Mouse (Mus musculus) adrenal gland (tissue): ENCODE data around the gene Gpam.

ENCODE experiments used
- intact Hi-C: fragments of 180-260 bp; cut with DNase I; formaldehyde crosslinking; loops from one replicate; pipeline ENCODE4 v1.15.1; 2025

Gpam gene

DNA sequence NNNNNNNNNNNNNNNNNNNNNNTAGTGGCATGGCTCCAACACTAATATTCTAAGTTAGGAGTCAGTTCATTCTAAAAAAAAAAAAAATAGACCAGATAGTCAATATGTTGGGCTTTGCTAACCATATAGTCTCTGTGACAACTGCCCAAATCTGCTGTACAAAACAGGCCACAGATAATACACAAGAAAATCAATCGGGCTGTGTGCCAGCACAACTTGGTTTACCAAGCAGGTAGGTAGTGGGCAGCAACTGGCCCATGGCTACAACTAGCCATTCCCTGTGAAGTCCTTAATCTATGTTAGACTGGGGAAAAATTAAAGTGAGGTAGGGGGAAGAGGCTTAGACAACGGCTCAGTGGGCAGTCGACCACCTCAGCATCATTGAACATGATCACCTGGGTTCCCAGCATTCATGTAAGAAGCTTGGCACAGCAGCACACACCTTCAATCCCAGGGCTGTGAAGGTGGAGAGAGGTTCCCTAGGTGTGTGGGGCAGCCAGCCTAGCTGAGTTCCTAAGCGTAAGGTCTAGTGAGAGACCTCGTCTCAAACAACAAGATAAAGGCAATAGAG, 12.1 kb downstream of the Gpam start:
- intact Hi-C loops = no loop called here

DNA sequence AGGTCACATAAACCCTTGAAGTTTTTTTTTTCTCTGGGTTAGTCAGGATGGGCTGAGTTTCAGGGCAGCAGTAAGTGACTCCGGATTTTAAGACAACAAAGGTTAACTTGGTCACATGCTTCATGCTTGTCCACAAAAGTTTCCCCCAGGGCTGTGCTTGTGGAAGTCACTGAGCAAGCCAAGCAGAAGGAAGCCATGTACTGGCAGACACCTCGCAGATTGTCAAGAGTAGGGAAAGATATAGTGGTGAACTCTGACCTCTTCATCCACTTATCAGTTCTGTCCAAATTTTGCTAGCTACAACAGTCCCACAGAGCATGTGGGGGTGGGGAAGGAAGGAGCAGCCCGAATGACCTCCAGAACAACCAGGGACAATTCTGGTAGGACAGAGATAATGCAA, 19.1 kb downstream of the Gpam start:
- intact Hi-C loops = loop anchor here (10.0 kb wide), 1 partner anchor 87 kb away; no protein-coding TSS in a partner anchor

DNA sequence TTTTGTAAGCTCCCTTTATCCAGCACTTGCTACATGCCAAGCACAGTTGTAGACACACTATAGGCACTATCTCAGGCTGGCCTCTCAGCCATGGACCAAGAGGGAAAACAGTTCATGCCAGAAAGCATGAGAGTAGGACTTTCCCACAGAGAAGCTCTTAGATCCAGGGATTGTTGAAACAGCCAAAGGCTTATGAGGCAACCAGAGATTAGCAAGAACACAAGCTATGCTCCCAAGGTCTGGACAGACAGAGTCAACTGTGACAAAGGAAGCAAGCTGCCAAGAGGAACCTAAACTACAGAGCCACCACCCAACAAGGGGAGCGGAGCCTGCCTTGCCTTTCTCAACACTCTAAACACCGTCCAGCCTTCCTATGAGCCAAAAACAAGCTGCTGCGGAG, 21.1 kb downstream of the Gpam start:
- intact Hi-C loops = loop anchor here (10.0 kb wide), 1 partner anchor 89 kb away; no protein-coding TSS in a partner anchor

DNA sequence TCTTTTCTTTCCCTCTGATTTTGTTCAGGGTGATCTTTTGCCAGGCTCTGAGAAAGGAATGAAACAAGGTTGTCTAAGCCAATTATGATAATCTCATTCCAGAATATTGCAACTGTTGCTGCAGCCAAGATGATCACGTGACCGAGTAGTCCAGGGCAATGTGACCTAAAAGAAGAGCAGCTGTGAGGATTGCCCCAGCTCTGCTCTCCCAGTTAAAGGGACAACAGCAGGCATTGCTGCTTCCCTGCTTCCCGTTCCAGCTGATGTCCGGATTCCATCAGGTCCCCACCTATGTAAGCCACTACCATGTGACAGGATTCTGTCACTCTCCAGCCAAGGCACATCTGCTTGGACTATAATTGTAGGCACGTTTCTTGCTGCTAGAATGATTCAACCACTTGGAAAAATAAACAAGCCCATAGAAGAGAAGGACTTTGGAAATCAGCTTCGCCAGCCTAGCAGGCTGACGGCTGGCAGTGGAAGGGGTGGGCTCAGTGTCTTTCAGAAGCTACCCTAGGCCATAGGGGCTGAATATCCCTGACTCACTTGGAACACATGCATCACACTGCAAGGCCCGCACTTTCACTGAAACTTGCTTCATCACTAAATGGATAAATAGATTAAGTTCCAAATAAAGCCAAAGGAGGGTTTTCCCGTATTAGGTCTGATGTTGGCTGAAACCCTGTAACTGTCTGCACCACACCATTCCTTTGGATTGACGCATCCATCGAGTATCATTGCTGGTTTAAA, 23.8 kb downstream of the Gpam start:
- intact Hi-C loops = loop anchor here (5.0 to 10.0 kb wide), 2 partner anchors 34 to 92 kb away; no protein-coding TSS in a partner anchor

DNA sequence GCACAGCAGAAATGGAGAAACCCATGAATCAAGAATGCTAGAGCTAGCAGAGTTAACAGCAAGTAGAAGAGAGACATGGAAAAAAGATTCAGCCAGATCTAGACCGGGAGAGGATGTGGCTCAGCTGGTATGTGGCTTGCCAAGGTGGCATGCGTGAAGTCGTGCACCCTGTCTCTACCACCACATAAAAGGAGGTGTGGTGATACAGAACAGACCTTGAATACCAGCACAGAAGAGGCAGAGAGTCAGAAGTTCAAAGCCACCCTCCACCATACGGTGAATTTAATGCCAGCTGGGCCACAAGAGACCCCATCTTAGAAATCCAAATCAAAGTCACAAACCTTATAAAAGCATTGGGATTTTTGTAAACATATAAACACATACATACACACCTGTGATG, 25.4 kb downstream of the Gpam start:
- intact Hi-C loops = loop anchor here (5.0 to 10.0 kb wide), 2 partner anchors 36 to 93 kb away; no protein-coding TSS in a partner anchor

DNA sequence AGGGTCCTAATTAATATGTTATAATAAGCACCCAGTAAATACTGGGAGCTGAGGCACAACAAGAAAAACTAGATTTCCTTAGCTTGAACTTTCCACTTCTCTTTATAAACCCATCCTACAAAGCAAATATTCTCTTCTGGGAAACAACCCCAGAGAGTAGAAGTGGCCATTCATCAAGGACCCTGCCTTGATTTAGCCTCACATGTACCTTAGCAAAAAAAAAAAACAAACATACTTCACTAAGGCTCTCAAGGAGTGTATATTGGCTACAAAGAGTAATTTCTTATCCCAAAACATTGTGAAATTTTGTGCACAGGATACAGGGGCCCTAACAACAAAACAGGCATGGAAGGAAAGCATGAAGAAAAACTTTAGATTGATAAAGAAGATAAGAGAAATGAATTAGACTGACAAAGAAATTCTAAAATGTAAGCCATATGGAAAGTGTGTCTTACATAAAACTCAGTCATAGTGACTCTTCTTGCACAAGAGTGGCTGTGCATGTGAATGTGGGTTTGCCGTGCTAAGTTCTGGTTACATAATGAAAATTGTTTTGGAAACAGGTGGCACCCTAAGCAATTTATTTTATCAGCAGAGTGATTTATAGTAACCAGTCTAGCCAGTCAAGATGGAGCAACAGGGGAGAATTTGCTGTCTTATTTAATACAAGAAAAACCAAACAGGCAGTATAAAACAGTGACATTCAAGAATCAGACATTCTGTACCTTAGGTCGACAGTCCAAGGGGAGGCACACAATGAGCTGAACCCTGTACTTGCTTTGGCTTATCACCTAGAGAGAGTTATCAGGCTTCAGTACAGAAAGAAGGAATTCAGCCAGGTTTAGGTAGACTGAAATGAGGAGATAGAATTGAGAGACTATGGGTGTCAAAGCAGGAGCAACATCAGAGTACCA, 26.6 kb downstream of the Gpam start:
- intact Hi-C loops = loop anchor here (5.0 to 10.0 kb wide), 2 partner anchors 37 to 94 kb away; no protein-coding TSS in a partner anchor

DNA sequence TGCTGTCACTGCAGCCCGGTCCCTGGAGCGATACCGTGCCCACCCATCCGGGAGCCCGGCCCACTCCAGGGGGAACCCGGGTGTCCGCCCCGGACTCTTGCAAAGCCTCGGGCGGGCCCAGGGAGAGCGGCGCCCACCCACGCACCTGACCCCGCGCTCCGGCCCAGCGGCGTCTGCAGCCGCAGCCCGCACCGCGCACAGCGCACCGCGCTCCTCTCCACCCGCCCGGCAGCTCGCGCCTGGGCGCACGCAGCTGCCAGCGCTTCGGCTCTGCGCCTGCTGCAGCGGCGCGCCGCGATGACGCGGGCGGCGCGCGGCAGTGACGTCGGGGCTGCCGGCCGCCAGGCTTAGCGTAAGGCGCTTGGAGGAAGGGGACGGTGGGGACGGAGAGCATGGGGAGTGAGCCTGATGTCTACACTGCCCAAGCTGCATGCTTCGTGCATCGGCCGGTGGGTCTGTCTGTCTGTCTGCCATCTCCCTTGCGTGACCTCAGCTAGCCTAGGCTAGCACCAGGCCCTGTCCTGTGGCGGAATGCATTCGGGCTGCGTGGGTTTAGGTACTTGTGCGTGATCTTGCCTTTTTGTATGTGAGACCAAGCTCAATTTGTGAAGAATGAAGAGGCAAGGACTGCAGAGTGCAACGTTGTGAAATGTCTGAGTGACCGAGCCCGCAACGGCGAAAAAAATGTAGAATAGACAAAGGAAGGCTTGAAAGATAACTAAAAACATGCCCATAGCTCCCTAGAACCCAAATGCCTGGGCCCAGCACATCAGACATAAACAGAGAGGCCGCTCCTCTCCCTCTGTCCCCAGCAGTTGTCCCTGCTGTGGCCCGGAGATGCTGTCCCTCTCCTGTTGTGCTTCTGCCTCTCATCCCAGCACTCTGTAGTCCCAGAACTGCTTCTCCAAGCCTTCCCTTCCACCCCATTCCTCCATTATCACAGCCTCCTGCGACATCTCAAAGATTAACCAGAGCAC, 27.6 kb downstream of the Gpam start:
- intact Hi-C loops = loop anchor here (5.0 to 10.0 kb wide), 2 partner anchors 38 to 95 kb away; no protein-coding TSS in a partner anchor

DNA sequence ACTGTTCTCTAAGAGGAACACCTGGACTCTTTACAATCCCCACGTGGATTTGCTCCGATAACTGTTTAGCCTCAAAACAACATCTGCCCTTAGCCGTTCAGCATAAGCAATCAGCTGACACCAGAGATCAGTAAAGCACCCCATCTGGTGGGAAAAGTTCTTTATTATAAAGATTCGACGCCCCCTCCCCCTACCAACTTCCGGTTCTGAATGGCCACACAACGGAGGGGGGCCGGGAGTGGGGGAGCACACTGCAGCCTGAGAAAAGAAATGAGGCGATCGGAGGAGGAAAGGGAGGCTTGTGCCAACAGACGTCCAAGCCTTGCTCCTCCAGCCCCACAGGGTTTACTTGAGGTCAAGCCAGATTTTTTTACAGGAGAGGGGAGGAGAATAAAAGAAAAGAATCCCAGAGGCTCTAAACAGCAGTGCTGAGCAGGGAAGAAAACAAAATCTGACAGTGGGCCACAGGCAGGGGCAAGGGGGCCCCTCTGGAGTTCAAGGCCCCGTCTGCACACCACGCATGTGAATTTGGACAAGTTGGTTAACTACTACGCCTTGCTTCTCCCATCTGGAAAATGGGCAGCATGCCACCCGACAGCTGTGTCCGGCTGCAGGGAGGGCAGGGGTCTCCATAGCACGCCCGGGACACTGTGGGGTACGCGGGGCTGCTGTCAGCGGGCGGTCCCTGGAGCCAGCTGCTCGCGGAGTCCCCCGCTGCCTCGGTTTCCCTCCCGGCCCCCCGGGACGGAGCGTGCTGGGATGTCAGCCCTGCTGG, 28.4 kb downstream of the Gpam start:
- intact Hi-C loops = no loop called here

DNA sequence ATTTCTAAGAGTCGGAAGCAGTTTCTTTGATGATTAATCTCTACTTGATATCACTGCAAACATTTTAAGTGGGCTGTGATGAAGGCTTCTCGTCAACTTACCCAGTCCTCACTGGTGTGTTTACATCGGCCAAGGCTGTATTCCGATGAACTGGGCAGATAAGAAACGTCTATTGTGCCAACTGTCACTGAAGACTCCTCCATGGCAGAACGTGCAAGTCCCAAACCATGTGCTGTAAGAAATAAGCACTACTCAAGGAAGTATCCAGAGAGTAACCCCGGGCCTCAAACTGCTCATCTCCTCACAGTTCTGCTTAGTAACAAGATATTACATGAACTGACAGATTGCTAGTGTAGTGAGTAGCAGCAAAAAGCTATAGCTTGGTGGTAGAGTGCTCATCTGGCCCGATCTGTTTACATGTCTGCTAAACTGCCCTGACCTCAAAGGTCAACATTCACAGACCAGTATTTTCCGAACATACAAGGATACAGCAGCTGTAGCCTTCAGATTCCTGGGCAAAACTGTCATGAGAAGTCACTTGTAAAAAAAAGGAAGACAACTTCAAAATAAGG, 29.6 kb downstream of the Gpam start:
- intact Hi-C loops = no loop called here

DNA sequence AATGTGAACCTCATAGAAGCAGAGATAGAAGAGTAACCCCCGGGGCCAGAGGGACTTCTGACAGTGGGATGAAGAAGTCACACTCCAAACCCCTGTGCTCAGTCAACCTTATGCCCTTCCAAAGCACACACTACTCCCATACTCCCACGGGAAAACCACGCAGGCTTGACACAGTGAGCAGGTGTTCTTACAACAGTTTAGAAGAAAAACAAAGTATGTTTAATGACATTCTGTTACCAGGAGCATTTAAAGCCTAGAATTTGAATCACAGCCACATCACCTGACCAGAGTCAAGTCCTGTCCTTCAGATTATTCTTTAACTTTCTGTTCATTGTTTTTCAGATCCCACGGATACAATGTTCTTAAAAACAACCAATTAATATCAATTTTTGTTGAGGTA, 30.4 kb downstream of the Gpam start:
- intact Hi-C loops = no loop called here

DNA sequence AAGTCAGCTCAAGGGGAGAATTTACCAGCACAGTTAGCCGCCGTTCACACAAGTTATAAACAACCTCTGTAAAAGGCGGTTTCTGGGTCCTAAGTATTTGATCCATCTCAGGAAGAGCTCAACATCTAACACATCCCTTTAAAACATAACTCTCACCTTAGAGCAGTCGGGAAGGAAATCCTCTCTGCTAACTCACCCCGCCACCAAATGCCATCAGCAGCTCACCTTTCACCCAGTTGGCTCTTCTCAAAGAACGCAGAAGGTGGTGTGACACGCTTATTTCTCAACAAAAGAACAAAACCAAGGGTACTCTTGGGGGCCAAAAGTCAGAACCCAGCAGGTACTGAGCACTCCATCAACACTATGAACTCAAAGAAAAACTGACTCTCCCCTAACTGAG, 31.5 kb downstream of the Gpam start:
- intact Hi-C loops = no loop called here

DNA sequence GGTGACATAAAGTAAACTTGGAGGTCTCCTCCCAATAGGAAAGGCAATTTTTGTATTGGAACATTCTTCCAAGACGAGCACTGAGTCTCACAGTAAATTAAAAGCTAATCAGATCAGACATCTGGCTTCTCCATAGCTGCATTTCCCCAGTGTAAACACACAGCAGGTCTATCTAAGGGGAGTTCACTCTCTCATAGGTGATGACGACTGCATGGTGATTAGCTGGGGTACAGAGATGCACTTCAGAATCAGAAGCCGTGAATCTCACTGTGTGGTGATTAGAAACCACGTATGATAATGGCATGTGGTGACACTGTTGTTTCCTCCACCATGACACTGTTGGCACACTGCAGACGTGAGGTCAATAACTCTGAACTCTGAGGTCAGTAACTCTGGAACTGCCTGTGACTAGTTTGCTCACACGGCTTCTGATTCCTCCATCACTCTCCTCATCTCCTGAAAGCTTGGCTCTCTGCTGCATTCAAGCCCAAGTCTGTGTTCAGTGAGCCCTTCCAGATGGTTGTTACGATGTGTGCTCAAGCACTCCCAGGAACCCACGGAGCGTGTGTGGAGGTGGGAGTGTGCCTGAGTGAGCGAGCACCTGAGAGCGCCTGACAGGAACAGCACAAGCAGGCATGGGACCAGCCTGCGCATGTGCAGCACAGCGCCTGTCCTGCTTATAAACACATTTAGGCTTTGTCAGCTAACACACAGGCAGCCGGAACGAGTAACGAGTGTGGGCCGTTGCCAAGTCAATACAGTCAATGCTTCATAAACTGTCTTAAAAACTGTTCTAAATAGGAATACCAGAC, 35.2 kb downstream of the Gpam start:
- intact Hi-C loops = no loop called here

DNA sequence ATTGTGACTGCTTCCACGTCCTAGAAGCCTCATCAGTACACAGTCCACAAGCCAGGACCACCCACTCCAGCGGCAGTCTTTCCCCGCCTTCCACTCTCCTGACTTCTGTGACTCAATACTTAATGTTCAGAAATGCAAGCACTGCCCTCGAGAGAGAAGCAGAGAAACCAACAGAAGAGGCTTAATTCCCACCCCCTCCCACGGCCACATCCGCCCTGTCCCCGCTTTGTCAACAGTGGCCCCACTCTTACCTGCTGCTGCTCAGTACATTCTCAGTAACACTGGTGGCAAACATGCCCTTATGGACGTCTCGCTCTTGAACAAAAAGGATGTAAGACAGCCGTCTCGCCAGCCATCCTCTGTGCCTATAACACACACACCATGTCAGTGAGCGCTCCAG, 36.2 kb downstream of the Gpam start:
- intact Hi-C loops = no loop called here

DNA sequence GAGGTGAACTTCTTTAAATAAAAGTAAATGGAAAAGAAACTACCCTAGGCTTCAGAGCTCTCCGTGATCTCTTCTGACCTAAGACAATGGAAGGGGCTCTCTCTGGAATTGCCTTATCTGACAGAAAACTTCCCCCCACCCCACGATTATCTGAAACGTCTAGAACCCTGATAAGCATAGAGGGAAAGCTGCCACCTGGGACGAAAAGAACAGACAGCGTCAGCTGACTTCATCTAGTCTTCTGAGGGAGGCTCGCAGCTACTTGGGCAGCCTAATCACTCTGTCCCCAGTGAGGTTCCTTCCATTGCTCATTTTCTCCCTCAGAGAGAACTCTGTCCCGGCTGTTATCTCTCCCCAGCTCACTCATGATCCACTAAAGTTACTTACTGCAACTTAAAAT, 36.9 kb downstream of the Gpam start:
- intact Hi-C loops = no loop called here

DNA sequence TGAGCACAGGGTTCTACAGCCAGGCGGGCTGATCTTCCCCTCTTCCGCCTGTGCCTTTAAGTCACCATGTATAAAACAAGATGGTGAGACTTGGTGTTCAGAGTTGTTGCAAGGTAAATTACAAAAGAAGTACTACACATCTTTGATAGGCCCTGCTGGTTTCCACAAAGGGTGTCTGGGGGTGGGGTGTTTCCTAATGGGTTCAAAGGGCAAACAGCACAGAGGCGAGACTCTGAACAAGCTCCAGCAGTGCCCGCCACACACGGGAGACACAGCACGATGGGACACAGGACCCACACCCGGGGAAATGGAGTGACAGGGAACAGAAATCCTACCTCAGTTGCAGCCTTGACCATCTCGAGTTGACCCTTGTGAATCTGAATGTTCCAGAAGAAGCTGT, 39.3 kb downstream of the Gpam start:
- intact Hi-C loops = no loop called here

DNA sequence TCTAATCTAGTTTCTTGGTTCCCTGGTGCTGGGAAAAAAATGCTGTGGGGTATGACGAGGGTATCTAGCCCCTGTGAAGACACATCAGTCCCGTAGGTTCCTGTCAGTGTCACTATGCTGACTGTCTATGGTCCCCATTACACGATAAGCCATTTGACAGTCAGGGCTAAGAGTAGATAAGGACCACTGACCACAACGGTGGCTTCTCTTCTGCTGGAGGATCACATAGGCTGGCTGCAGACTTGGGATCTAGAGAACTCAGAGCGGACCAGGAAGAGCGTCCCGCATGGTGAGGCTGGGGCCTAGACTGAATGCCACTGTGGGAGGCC, 41.2 kb downstream of the Gpam start:
- intact Hi-C loops = no loop called here

DNA sequence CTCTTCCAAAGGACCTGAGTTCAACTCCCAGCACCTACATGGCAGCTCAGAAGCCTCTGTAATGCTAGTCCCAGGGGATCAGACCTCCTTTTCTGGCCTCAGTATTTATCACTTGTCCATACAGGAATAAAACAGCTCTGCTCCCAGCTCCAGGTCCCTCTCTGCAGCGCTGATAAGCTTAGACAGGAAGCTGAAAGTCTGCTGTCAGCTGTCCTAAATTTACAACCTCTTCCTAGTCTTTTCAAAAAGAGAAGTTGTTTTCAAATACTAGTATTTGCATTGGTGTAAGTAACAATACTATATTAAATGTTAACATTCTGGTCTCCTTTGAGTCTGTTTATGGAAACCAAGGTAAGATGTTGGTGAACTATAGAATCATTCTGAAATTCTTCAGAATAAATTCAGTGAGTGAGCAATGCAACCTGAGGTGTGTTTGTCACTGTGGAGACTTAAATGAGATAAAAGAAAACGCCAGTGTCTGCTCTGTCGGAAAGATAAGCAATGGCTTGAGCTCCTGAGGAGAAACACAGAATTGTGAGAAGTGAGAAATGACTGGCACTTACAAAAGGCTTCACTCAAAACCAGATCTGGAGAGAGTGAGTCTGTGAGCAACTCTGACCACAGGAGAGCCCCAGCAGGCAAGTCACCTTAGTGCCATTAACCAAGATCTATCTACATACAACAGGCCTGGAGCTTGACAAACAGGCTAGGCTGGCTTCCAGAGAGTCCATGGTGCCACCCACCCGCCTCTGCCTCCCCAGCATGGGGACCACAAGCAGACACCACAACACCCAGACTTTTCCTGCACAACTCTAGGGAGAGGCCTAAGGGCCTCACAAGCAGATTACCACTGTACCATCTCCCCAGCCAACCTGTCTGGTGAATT, 41.8 kb downstream of the Gpam start:
- intact Hi-C loops = no loop called here

DNA sequence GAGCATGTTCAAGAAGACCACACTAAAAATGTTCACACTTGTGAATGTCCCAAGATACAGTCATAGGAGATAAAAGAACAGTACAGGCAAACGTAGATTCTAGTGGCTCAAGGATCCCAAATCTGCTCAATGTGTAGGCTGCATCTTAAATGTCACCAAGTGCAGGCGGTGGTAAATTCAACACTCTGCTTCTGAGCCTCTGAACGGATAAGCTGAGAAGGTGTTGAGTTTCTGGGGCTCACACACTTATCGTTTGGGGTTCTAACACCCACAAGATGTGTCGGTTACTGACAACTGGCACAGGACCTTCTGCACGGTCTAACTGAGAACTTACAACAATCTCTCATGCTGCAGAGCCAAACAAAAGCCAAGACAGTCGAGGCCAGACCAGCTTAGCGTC, 50.2 kb downstream of the Gpam start:
- intact Hi-C loops = loop anchor here (5.0 kb wide), 1 partner anchor 120 kb away; no protein-coding TSS in a partner anchor
